Mouse (Mus musculus) WW6 (cell line): Measurements from ENCODE around the gene Nr4a3.

Experiments
- DNase-seq: peaks from one replicate; pipeline ENCODE4 v3.0.0-alpha.2; 2013; ENCODE audit warnings: low read depth, low spot score

Nr4a3 gene

GRCm38 (mm10) chr4:48110331-48110730 is 65.4 kb downstream of the Nr4a3 start:
- DNase-seq, result no peak

GRCm38 (mm10) chr4:48116191-48116590 is 71.2 kb downstream of the Nr4a3 start:
- DNase-seq, result no peak

GRCm38 (mm10) chr4:48124416-48124772 is 79.4 kb downstream of the Nr4a3 start:
- DNase-seq, result no peak

GRCm38 (mm10) chr4:48124773-48125469 is 80.0 kb downstream of the Nr4a3 start, which contains the start of gene Stx17:
Gene Stx17 (plus strand): TSS chr4:48124915.
- DNase-seq, result peak; percentile 34

GRCm38 (mm10) chr4:48130314-48130713 is 85.4 kb downstream of the Nr4a3 start:
- no peak for DNase-seq

GRCm38 (mm10) chr4:48131606-48132005 is 86.7 kb downstream of the Nr4a3 start:
- DNase-seq, result no peak

GRCm38 (mm10) chr4:48132721-48133120 is 87.8 kb downstream of the Nr4a3 start:
- no peak for DNase-seq
